Mouse (Mus musculus) MEL-GATA-1-ER (cell line): ENCODE measurements around the gene Chn2.

ENCODE experiments used
- DNase-seq: peaks from one replicate; pipeline ENCODE4 v3.0.0-alpha.2; 2012; ENCODE audit warnings: low read depth; ENCODE audit errors: extremely low read depth

Chn2 gene

DNA sequence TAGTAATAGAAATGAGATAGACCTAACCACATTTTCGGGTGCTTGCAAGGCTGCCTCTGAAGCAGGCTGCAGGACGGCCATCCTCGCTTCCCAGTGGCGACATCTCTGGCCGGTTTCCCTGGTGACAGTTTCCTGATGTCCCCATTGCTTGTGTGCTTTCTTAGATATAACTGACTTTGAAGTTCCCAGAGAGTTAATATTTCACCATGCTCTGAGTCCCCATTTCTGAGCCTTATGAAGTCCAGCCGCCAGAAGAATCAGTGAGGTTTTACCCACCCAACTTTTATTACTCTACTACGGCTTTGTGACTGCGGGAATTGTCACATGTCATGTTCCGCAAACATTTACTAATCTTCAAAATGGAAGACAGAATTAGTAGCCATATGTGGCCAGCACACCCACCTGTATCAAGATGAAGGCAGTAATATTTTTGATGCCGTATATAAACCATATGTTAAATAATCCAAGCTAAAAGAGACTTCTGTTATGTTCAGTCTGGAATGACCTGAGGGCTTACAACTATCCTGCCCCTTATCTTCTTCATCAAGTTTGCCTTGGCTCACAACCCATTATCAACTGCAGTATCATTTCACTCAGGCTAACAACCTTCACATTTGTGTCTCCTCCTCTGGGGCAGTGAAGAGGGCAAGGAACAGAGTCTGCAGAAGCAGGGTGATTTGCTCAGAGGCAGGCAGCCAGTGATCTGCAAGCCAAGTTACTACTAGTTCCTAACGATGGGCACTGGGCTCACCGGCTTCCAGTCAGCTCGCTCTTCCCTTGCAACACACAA is 192.6 kb downstream of the Chn2 start:
- DNase-seq, result no peak

DNA sequence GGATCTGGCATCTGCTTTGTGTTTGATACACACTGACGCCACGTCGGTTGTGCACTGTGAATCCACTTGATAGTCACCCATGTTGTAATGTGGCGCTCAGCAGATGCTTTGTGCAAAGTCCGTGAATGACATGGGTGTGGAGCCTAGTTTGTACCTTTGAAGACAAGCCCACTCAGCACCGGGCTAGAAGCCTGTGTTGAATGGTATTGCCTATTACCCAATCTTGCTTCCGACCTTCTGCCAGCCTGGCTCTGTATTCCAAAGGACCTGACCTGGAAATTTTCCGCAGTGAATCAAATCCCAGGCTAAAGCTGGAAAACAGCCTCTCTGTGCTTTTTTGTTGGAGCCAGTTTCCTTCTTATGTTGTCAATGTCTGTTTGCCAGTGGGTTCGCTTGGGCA is 197.1 kb downstream of the Chn2 start:
- no peak for DNase-seq

- no peak for DNase-seq
Measured at GRCm38 (mm10) chr6:54241761-54242160, 202.4 kb downstream of the Chn2 start.

- DNase-seq, result no peak
Measured at GRCm38 (mm10) chr6:54242286-54242685, 202.9 kb downstream of the Chn2 start.

- no peak for DNase-seq
Measured at GRCm38 (mm10) chr6:54248354-54249252, 209.2 kb downstream of the Chn2 start.

DNA sequence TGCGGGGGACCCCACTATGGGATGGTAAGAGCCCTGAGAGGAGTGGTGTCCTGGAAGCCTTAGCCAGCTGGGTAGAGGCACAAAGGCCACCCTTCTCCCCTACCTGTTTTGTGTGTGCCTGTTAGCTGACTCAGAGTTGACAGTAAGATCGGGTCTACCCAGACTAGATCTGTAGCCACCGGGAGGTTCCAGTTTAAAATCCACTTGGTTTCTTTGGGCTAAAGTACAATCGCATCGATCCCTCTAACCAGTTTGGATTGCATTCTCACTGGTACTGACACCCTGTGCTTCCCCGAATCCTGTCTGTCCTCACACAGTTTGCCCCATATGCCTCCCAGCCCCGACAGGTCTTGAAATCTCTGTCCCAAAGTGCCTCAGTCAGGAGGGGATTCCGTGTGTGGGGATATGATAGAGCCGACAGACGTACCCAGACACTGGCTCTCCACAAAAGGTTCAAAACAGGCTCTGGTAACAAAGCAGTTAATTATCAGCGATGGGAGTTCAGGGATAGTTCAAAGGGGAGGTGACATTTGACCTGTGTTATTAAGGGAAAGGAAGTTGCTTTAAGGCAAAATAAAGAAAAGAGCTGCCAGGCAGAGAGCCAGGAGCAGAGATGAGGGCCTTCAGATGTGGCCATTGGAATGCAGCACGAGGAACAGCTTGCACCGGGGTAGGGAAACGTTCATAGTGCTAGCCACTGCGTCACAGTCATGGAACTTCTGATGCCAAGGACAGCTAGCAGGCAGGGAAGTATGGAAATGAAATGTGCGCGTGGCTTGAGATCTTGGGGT is 212.2 kb downstream of the Chn2 start:
- no peak for DNase-seq

GRCm38 (mm10) chr6:54253206-54253605 is 213.9 kb downstream of the Chn2 start:
- DNase-seq, result no peak

DNA sequence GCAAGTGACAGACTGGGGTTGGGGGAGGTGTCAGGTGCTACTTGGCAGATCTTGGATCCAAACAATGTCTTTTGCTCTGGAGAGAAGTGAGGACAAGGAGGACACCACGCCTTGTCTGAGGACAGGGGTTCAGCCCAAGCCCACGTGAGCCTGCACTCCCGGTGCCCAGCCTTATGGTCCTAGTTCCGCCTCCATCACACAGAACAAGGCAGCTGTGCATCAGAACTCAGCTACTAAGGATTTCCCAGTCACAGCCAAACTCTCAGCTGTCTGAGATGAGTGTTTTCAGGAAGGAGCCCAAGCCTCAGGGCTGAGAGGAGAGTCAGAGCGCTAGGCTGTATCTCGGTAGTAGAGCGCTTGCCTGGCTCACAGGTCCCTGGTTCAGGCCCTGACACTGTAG is 214.5 kb downstream of the Chn2 start:
- no peak for DNase-seq

GRCm38 (mm10) chr6:54254759-54255158 is 215.4 kb downstream of the Chn2 start:
- DNase-seq, result no peak

DNA sequence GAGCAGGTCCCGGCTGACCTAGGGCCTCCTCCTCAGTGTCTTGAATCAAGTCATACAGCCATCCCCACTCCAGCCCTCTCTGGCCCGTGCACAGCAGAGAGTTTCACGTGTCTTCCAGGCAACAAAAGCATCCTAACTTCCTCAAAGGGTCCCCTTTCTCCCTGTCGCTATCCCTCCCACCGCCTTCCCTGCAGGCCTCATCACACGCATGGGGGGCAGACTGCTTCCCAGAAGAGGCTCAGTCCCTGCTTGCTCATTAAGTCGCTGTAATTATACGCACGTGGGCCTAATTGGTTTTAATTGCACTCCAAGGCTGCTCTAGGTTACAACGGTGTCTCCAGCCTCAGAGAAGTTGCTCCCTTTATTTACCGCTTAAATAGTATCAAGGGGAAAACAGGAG is 216.0 kb downstream of the Chn2 start:
- DNase-seq, result no peak

GRCm38 (mm10) chr6:54256397-54256796 is 217.0 kb downstream of the Chn2 start:
- DNase-seq, result no peak

GRCm38 (mm10) chr6:54257552-54257951 is 218.2 kb downstream of the Chn2 start:
- no peak for DNase-seq

- no peak for DNase-seq
Measured at GRCm38 (mm10) chr6:54258462-54258861, 219.1 kb downstream of the Chn2 start.

GRCm38 (mm10) chr6:54262732-54263131 is 223.4 kb downstream of the Chn2 start:
- DNase-seq, result no peak

GRCm38 (mm10) chr6:54263890-54264289 is 224.5 kb downstream of the Chn2 start:
- no peak for DNase-seq

DNA sequence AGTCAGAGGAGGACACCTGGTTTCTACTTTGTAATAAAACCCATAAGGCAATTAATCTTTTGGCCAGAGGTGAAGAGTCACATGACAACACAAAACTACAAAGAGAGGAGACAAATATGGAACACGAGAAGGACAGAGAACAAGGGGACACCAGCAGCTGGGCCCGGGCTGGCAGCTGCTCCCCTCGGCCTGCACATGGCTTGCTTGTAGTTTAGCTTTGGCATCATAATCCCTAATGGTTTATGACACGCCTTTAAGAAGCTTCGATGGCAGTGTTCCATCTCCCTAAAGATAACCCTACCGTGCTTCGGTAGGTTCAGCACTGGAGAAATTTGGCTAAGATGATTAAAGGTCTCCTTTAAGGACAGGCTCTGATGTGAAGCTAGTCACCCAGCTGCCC is 225.2 kb downstream of the Chn2 start:
- no peak for DNase-seq

GRCm38 (mm10) chr6:54265384-54265783 is 226.0 kb downstream of the Chn2 start:
- no peak for DNase-seq

DNA sequence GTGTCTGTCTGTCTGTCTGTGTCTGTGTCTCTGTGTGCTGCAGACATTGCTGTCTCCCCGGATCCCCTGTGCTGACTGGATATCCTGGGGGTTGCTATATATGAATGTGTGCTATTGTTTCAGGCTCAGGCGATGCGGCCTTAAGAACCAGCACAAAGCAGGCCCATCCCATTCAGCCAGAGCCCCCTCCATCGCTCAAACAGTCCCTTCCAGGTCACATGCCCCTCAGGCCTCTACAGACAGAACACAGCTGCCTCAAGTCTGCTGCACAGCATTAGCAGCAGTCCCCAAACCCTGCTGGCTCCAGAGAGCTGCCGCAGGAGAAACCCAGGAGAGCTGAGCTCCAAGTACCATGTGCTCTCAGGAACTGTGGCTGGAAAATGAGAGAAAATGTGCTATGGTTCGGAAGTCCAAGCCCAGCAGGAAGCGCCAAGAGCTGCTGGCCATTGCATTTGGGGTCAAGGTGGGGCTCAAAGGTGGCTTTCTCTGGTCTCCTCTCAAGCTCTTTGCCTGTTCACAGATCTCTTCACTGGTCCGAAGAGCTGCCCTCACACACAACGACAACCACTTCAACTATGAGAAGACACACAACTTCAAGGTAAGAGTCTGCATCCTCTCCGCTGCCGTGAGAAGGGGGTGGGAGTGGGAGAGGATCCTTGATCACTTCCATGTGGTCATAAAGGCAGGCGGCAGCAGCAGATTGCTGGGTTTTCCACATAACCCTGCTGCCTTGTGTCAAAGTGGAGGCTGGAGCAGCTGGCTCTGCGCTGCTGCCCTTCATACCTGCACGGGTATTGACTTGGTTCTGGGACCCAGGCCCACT is 233.4 kb downstream of the Chn2 start:
- no peak for DNase-seq

DNA sequence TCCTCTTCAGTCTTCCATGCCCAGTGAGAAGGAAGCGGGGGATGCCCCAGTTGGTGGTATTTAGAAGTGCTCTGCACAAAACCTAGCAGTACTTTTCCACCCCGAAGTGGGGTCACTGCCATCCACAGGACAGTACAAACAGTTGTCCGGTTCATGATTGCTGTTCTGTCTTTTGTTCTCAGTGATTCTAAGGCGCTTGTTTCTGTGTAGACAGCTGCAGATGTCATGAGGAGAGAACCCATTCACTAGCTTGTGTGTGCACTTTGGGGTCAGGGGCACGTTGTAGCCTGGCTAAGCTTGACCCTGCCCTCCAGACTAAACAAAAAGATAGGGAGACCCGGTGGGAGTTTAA is 234.0 kb downstream of the Chn2 start:
- no peak for DNase-seq

- DNase-seq, result no peak
Measured at GRCm38 (mm10) chr6:54277234-54277633, 237.9 kb downstream of the Chn2 start.

DNA sequence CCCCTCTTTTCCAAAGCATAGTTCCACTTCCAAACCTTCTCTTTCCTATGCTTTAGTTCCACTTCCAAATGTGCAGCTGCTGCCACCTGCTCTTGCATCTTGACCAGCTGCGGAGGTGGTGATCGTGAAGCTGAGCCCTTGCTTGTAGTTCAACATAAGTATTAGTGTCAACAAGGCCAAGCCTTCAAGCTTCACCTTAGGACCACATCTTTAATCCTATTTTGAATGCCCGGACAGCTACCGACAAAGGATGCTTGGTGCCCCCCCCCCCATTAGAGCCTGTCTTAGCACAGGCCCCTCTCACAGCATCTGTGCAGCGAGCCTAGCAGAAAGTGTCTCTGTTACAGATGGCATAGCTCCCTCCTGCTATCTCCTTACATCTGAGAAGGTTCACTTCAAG is 238.5 kb downstream of the Chn2 start:
- DNase-seq, result no peak
